Mouse (Mus musculus) stomach, postnatal 0 days (tissue): ENCODE data around the gene Adora1.

Source experiments
- CTCF ChIP-seq: IDR thresholded peaks from 2 replicates; pipeline ENCODE4 v1.5.1; 2016; ENCODE audit warnings: antibody characterized with exemption, low read depth, mild to moderate bottlenecking, moderate library complexity
- EP300 ChIP-seq: optimal IDR thresholded peaks from 2 replicates; pipeline ENCODE3; 2016; ENCODE audit warnings: antibody characterized with exemption

DNA sequence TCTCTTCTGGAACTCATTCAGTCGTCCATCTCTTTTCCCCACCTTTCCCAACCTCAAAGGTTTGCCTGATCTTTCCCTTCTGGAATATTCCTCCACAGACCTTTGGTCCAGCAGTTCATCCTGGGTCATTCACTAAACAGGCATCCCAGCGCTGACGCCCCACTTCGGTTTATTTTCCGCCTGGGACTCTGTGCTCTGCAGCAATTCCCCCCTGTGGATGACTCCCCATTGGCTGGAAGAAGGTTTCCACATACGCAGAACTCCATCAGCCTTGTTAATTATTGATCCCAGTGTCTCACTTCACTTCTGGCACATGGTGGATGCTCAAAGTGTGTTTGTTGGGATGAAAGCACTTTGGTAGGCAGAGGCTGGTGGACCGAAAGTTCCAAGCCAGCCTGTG lies 71.8 kb downstream of the Adora1 start:
- no peak for TF ChIP-seq EP300
- TF ChIP-seq CTCF, result no peak
